Mouse (Mus musculus) intestine, embryonic 16.5 days (tissue): ENCODE results near the gene Ang2. TPM values are rescaled to one million over a fixed set of nuclear protein-coding genes. Genes with fewer than 3 reads are reported as not detected.

Experiments
- ATAC-seq: fragments of 200-750 bp; cut with Nextera tagmentation; 2 replicates; pipeline ENCODE4 v1.8.0; 2017; ENCODE audit warnings: moderate TSS enrichment, moderate library complexity
- H3K27ac ChIP-seq: fragments of 300-500 bp; sonication (generic); 2 replicates; pipeline ENCODE4 v1.5.1; 2014; ENCODE audit warnings: mild to moderate bottlenecking, low read length
- H3K27me3 ChIP-seq: fragments of 300-500 bp; sonication (generic); replicated peaks from 2 replicates; pipeline ENCODE4 v1.6.1; 2014; ENCODE audit warnings: low read length, control low read depth, mixed read lengths; ENCODE audit not compliant: control insufficient read depth, insufficient read depth
- H3K36me3 ChIP-seq: fragments of 300-500 bp; sonication (generic); 2 replicates; pipeline ENCODE4 v1.6.1; 2014; ENCODE audit warnings: low read length, control low read depth; ENCODE audit not compliant: control insufficient read depth, insufficient read depth
- H3K4me1 ChIP-seq: fragments of 300-500 bp; sonication (generic); 2 replicates; pipeline ENCODE4 v1.6.1; 2014; ENCODE audit warnings: low read length, control low read depth, mixed read lengths; ENCODE audit not compliant: control insufficient read depth, insufficient read depth
- H3K4me2 ChIP-seq: fragments of 300-500 bp; sonication (generic); 2 replicates; pipeline ENCODE4 v1.6.1; 2014; ENCODE audit warnings: low read depth, low read length, control low read depth
- H3K4me3 ChIP-seq: fragments of 300-500 bp; sonication (generic); 2 replicates; pipeline ENCODE4 v1.5.1; 2014; ENCODE audit warnings: mild to moderate bottlenecking, low read length
- H3K9ac ChIP-seq: fragments of 300-500 bp; sonication (generic); 2 replicates; pipeline ENCODE4 v1.6.1; 2014; ENCODE audit warnings: low read depth, low read length
- H3K9me3 ChIP-seq: fragments of 300-500 bp; sonication (generic); 2 replicates; pipeline ENCODE4 v1.6.1; 2016; ENCODE audit warnings: low read length, control low read depth; ENCODE audit not compliant: control insufficient read depth
- WGBS: fragments of 180-500 bp; shearing (Covaris S2); extraction: QIAGEN DNeasy Blood & Tissue Kit; methylation state at CpG from one replicate; pipeline ENCODE4 v1.1.7; 2014; 5-methylcytosine and 5-hydroxymethylcytosine counted together
- polyA plus RNA-seq: library from polyadenylated mRNA; unstranded; fragments of >200 nt; fragmentation: Nextera tagmentation; extraction: Ambion mirVana; gene quantifications from 2 replicates; pipeline ENCODE4 v1.2.1, GENCODE M21; 2015

The Ang2 gene
- polyA plus RNA-seq, 1 experiment from 2014 or later, result not detected

DNA sequence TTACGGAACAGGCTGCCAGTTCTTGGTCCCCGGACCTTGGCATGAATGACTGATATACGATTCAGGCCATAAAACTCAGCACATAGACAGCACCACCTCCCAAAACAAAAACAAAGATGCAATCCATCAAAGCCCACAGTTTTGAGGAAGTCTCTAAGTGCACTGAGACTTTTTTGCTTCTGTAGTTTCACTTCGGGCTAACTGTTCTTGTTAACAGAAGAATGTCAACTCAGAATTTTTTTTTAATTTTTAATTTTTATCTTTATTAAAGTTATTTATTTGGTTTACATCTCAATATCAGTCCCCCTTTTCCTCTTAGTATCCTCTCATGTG lies 42.2 kb downstream of the Ang2 start:
- Histone ChIP-seq H3K4me3 (no peak overlapping the region), H3K27me3 (no peaks in the 10 kb centered on the region), H3K9ac (no peak overlapping the region), H3K9me3 (no peaks in the 10 kb centered on the region), H3K4me1 (no peaks in the 10 kb centered on the region), H3K4me2 (no peak overlapping the region), H3K36me3 (no peaks in the 10 kb centered on the region), H3K27ac (no peak overlapping the region)
- ATAC-seq, result no peak
- WGBS, result 49% methylated on average over 4 of the region's 4 CpGs

DNA sequence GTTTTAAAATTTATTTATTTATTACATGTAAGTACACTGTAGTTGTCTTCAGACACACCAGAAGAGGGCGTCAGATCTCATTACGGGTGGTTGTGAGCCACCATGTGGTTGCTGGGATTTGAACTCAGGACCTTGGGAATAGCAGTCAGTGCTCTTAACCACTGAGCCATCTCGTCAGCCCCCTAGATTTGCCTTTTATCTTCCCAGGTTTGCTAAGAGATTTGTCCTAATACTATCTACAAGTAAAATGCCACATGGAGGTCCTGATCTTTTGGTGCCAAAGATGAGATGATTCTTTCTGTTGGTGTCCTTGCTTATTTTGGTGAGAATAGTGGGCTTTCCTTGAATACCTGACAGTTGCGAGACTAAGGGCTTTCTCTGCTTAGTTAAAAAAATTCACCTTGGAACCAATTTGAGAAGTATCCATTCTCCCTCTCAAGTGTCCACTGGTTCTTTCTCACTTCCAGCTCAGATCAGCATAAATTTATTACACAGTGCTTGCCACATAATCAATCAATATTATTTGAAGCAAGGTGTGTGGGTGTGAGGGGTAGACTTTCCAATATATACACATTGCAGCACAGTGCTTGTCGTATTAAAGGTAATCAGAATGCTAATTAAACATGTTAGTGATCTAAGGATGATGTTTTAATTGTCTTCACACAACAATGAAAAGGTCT lies 42.8 kb downstream of the Ang2 start:
- H3K9ac ChIP-seq, result no peak overlapping the region
- no peaks in the 10 kb centered on the region for H3K27me3 ChIP-seq
- H3K9me3 ChIP-seq, result no peaks in the 10 kb centered on the region
- no peak for ATAC-seq
- H3K4me2 ChIP-seq, result no peak overlapping the region
- H3K27ac ChIP-seq, result no peak overlapping the region
- no peaks in the 10 kb centered on the region for H3K36me3 ChIP-seq
- 81% methylated on average over 5 of the region's 5 CpGs for WGBS
- H3K4me3 ChIP-seq, result no peak overlapping the region
- H3K4me1 ChIP-seq, result no peaks in the 10 kb centered on the region

DNA sequence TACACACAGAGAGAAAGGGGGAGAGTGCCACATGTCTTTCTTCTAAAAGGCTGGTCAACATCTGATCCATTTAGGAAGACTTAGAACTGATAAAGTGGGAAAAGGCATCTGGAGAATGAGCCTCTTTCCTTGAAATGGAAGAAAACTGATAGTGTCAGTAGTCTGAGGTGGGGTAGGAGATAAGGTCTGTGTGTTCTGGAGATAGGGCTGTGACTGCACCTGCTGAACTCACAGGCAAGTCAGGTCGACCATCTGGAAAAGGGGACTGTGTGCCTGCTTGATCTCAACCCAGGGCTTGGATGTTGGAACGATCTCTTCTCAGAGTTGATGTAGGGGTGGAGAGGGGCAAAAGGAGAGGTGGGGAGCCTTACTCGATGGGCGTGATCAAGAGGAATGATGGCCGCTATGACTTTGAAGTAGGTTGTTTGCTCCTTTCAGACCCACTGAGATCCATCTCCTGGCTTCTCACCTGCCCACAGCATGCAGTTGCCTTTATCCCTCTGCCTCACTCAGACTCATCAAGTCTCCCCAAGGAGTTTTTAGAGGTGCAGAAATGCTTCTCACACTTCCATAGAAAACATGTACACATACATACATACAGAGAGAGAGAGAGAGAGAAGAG lies 46.6 kb downstream of the Ang2 start:
- H3K4me2 ChIP-seq, result no peak overlapping the region
- no peaks in the 10 kb centered on the region for H3K9me3 ChIP-seq
- H3K9ac ChIP-seq, result no peak overlapping the region
- no peak overlapping the region for H3K4me3 ChIP-seq
- H3K36me3 ChIP-seq, result no peaks in the 10 kb centered on the region
- H3K27me3 ChIP-seq, result no peaks in the 10 kb centered on the region
- H3K4me1 ChIP-seq, result peaks cover 9% of the 10 kb centered on the region; the same call in 1 of the 2 replicates
- WGBS, result 50% methylated on average over 5 of the region's 5 CpGs
- H3K27ac ChIP-seq, result peak overlapping the region; percentile 14; the same call in 1 of the 2 replicates
- ATAC-seq, result peak; percentile 30

DNA sequence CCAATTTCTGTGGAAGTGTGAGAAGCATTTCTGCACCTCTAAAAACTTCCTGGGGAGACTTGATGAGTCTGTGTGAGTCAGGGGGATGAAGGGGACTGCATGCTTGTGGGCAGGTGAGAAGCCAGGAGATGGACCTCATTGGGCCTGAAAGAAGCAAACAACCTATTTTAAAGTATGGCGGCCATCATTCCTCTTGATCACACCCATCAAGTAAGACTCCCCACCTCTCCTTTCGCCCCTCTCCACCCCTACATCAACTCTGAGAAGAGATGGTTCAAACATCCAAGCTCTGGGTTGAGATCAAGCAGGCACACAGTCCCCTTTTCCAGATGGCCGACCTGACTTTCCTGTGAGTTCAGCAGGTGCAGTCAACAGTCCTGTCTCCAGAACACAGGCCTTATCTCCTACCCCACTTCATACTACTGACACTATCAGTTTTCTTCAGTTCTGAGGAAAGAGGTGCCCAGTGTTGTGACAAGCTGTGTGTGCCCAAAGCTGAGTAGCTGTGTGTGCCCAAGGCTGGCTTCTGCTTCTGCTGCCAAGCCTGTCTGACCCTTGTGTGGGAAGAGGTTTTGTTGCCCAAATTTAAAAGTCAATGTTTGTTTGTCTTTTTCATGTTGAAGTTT lies 48.6 kb downstream of the Ang2 start:
- no peak for ATAC-seq
- 81% methylated on average over 3 of the region's 3 CpGs for WGBS

DNA sequence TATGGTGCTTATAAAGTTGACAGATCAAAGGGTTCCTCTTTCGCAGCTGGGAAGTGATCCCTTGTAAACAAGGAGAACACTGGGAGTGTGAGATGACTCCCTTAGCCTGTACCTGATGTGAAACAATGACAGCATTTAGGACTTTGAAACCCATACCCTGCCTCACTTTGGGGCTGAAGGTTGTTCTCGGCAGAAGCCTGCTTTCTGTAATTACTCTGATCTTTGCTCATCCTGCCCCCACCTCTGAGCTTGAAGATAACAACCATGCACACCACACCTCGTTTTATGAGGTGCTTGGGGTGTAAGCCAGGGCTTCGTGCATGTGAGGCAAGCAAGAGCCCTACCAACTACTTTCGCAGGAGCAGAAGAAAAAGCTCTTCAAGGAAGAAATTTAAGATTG lies 49.8 kb downstream of the Ang2 start:
- WGBS, result 24% methylated on average over 5 of the region's 5 CpGs
- Histone ChIP-seq H3K27ac (peak overlapping the region; percentile 46; the same call in 1 of the 2 replicates), H3K4me2 (no peak overlapping the region), H3K4me3 (no peak overlapping the region), H3K4me1 (peaks cover 14% of the 10 kb centered on the region; the same call in 1 of the 2 replicates), H3K9me3 (no peaks in the 10 kb centered on the region), H3K36me3 (no peaks in the 10 kb centered on the region), H3K27me3 (no peaks in the 10 kb centered on the region), H3K9ac (no peak overlapping the region)
- ATAC-seq, result peak; percentile 94

More for the DNA sequence above, 48.6 kb downstream of the Ang2 start:
- H3K9me3 ChIP-seq, result no peaks in the 10 kb centered on the region
- H3K4me1 ChIP-seq, result peaks cover 14% of the 10 kb centered on the region; the same call in 1 of the 2 replicates
- H3K27me3 ChIP-seq, result no peaks in the 10 kb centered on the region
- H3K4me3 ChIP-seq, result no peak overlapping the region
- H3K27ac ChIP-seq, result no peak overlapping the region
- H3K4me2 ChIP-seq, result no peak overlapping the region
- H3K9ac ChIP-seq, result no peak overlapping the region
- H3K36me3 ChIP-seq, result no peaks in the 10 kb centered on the region

DNA sequence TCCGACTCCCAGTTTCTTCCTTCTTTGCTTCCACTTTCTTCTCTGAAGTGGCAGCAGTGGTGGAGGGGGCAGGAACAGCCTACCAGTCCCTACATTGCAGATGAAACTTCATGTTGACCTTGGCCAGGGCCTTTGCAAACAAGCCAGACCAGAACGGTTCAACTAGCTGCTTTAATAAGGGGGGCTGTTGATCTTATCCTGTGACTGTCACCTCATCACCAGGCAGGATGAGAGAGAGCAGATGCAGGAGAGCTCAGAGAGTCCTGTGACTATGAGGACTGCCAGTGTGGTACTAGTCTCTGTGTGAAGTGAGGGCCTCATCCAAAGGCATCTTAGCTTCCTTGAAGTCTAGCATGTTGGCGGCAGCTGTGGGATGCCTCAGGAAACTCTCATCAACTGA lies 50.9 kb downstream of the Ang2 start:
- H3K9ac ChIP-seq, result no peak overlapping the region
- no peak overlapping the region for H3K4me3 ChIP-seq
- H3K9me3 ChIP-seq, result no peaks in the 10 kb centered on the region
- H3K27ac ChIP-seq, result peak overlapping the region; percentile 34; the same call in 1 of the 2 replicates
- no peak for ATAC-seq
- no peaks in the 10 kb centered on the region for H3K36me3 ChIP-seq
- no peaks in the 10 kb centered on the region for H3K27me3 ChIP-seq
- 57% methylated on average over 3 of the region's 3 CpGs for WGBS
- peaks cover 14% of the 10 kb centered on the region; the same call in 1 of the 2 replicates for H3K4me1 ChIP-seq
- no peak overlapping the region for H3K4me2 ChIP-seq

DNA sequence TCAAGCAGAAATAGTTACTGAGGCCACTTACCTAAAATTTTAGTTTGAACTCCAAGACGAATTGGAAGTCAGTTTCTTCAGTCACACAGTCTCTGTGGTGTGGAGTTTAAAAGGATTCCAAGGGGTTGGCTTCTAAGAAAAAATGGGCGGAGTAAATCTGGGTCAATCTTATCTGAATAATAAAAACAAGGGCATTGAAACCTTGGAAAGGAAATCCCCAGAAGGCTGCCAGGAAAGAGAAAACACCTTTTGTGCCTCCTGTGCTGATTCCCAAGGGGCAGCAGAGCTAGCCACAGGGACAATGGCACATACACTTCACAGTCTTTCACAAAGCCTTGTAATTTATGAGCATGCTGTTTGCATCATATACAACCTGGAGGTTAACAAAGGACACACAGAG lies 52.3 kb downstream of the Ang2 start, which contains the start of gene Rnase1:
TSS of gene Rnase1 (minus strand) at position 101 of the 400 bp plus-strand sequence.
- Histone ChIP-seq H3K4me2 (no peak within 1 kb of the TSS), H3K4me3 (no peak within 1 kb of the TSS), H3K4me1 (peaks cover 14% of the 10 kb centered on the region; the same call in 1 of the 2 replicates), H3K9me3 (no peaks in the 10 kb centered on the region), H3K9ac (no peak within 1 kb of the TSS), H3K27me3 (no peaks in the 10 kb centered on the region), H3K36me3 (no peaks in the 10 kb centered on the region), H3K27ac (peak within 1 kb of the TSS; percentile 39; the same call in 1 of the 2 replicates)
- WGBS, result 58% methylated on average over 2 of the region's 2 CpGs
- ATAC-seq, result no peak

DNA sequence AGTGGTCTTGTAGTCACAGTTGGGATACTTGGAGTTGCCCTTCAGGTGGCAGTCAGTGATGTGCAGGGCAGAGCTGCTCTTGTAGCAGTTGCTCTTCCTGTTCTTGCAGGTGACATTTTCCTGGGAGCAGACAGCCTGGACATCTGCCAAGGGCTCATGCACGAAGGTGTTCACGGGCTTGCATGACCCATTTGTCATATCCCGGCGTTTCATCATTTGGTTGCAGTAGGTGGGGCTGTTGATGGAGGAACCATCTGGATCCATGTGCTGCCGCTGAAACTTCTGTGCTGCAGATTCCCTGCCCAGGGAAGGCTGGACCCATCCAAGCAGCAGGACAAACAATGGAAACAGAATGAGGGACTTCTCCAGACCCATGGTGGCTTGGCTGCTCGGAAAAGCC lies 53.4 kb downstream of the Ang2 start:
- no peak overlapping the region for H3K9ac ChIP-seq

More for the DNA sequence above, 53.4 kb downstream of the Ang2 start:
- H3K27ac ChIP-seq, result no peak overlapping the region
- H3K4me2 ChIP-seq, result no peak overlapping the region
- no peak overlapping the region for H3K4me3 ChIP-seq
- H3K27me3 ChIP-seq, result no peaks in the 10 kb centered on the region
- WGBS, result 78% methylated on average over 6 of the region's 6 CpGs
- no peaks in the 10 kb centered on the region for H3K9me3 ChIP-seq
- peaks cover 13% of the 10 kb centered on the region; the same call in 1 of the 2 replicates for H3K4me1 ChIP-seq
- no peak for ATAC-seq
- H3K36me3 ChIP-seq, result no peaks in the 10 kb centered on the region
